Mouse (Mus musculus) Muller cell, postnatal 12 days (primary cell): ENCODE measurements around the gene Rbfox2.
"Not testable (repeated sequence)": the region's sequence is repeated elsewhere in the genome, so short reads cannot be mapped to it uniquely, and the experiment has no call there.

Experiments used
- DNase-seq: peaks from one replicate; pipeline ENCODE4 v3.0.0-alpha.2; 2015; ENCODE audit errors: inconsistent ontology term

Rbfox2 gene

GRCm38 (mm10) chr15:77068439-77068861 lies 238.4 kb downstream of the Rbfox2 start:
- peak; percentile 94 for DNase-seq

- no peak for DNase-seq
Measured at GRCm38 (mm10) chr15:77066233-77066632, 240.6 kb downstream of the Rbfox2 start.

- no peak for DNase-seq
Measured at GRCm38 (mm10) chr15:77065259-77065852, 241.4 kb downstream of the Rbfox2 start.

GRCm38 (mm10) chr15:77062746-77063145 lies 244.1 kb downstream of the Rbfox2 start:
- no peak for DNase-seq

- not testable (repeated sequence) for DNase-seq
Measured at GRCm38 (mm10) chr15:77059416-77059815, 247.4 kb downstream of the Rbfox2 start.

- peak; percentile 57 for DNase-seq
Measured at GRCm38 (mm10) chr15:77058566-77058965, 248.2 kb downstream of the Rbfox2 start.

- no peak for DNase-seq
Measured at GRCm38 (mm10) chr15:77056791-77057051, 250.1 kb downstream of the Rbfox2 start.

- peak; percentile 50 for DNase-seq
Measured at GRCm38 (mm10) chr15:77056001-77056790, 250.6 kb downstream of the Rbfox2 start.

- DNase-seq: peak; percentile 67
Measured at GRCm38 (mm10) chr15:77054611-77055175, 252.1 kb downstream of the Rbfox2 start.

GRCm38 (mm10) chr15:77053021-77053420 lies 253.8 kb downstream of the Rbfox2 start:
- DNase-seq: no peak

- no peak for DNase-seq
Measured at GRCm38 (mm10) chr15:77052176-77052575, 254.6 kb downstream of the Rbfox2 start.

- DNase-seq: no peak
Measured at GRCm38 (mm10) chr15:77050570-77050969, 256.2 kb downstream of the Rbfox2 start, which contains the start of gene Mb. Gene Mb, minus strand, starts transcription at chr15:77050670.

- no peak for DNase-seq
Measured at GRCm38 (mm10) chr15:77045609-77046008, 261.2 kb downstream of the Rbfox2 start.

GRCm38 (mm10) chr15:77044597-77045320 lies 262.0 kb downstream of the Rbfox2 start, which contains the start of gene Apol6:
Gene Apol6, plus strand, starts transcription at chr15:77044729.
- peak; percentile 43 for DNase-seq

- no peak for DNase-seq
Measured at GRCm38 (mm10) chr15:77040784-77041183, 266.0 kb downstream of the Rbfox2 start.

GRCm38 (mm10) chr15:77039211-77039700 lies 267.5 kb downstream of the Rbfox2 start:
- no peak for DNase-seq

GRCm38 (mm10) chr15:77037278-77038161 lies 269.3 kb downstream of the Rbfox2 start:
- peak; percentile 82 for DNase-seq

GRCm38 (mm10) chr15:77036989-77037277 lies 269.9 kb downstream of the Rbfox2 start:
- DNase-seq: no peak

GRCm38 (mm10) chr15:77036320-77036988 lies 270.4 kb downstream of the Rbfox2 start:
- DNase-seq: peak; percentile 91

- DNase-seq: no peak
Measured at GRCm38 (mm10) chr15:77035643-77036042, 271.2 kb downstream of the Rbfox2 start.

- no peak for DNase-seq
Measured at GRCm38 (mm10) chr15:77034526-77034925, 272.3 kb downstream of the Rbfox2 start.
